Mouse (Mus musculus): ENCODE data around the gene Krt80.
A peak's percentile ranks its signal among the peaks of the same experiment; 100 is the strongest.

Gene Krt80

DNA sequence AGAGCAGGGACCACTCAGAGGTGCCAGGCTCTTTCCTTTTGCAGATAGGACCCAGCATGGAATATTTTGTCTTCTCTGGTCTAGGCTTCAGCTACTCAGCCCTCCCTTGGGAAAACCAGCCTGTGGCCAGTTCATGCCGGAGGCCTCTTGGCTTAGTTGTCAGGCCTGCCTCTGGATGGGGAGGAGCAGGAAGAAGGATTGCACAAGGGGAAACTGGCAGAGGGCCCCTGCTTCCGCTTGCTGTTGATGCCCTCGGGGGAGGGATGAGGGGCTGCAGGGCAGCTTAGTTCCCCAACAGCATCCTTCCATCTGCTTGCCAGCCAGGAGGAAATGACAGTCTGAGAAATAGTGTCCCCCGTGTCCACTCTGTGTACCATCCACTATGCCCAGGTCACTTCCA, 4.9 kb upstream of the Krt80 start:
- DNase-seq (ENCODE audit: low spot score in 2 of 2), result peak in 1 of 2 experiments; percentile 59

DNA sequence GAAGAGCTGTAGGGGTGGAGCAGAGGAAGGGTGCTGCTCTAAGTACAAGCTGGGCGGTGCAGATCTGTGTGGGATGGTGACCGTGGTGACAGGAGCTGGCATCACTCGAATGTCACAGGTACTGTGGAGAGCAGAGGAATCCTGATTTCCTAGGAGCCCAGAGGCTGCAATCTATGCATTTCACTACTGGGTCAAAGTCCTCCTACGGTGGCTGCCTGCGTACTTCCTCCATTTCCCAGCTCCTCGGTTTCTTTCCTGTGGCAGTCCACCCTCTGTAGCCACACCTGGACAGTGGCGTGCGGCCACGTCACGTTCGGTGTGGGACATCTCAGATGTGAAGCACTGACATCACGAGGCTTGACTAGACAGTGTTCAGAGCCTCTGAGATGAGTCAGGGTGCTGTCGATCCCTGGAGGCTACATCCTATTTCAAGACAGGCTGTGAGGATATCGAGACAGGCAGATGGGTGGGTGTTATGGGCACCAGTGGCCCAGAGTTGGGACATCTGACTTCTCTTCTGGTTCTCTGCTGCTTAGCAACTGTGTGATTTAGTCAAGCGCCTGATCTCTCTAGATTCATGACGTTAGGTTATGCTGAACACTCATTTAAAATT, 3.4 kb upstream of the Krt80 start:
- no peak for DNase-seq (ENCODE audit: low spot score in 2 of 2)

DNA sequence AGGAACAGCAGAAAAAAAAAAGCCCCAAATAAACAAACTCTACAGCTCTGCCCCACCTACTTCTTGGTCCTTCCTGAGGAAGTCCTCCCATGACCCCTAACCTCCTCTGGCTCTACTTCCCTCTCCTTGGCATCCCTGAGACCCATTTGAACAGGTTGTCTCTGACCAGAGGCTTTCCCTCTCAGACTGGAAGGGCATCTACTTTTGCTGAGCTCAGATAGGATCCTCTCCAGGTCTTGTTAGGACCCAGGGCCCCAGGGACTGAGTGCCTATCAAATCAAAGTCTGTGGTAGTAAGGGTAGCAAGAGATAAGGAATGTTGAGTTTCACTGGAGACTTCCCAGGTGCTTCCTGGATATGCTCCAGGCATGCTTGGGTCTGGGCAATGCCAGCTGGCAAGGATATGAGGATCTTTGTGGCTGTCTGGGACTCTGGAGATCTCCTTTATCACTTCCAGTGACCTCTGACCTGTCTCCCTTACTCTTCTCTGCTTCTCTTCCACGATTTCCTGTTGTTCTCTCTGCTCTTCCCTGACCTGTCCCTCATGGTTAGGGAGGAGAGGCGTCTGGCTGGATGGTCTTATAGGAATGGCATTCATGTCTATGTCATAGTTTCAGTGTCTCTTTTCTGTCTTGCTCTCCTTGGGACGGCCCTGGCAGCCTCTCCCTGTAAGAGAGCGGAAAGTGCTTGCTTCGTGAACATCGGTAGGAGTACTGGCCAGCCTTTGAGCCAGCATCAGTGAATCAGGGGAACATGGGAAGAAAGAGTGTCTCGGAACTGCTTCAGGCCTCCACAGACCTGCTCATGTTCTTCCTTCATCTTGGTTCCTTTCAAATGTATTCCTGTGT, 2.4 kb upstream of the Krt80 start:
- DNase-seq (ENCODE audit: low spot score in 2 of 2), result no peak

DNA sequence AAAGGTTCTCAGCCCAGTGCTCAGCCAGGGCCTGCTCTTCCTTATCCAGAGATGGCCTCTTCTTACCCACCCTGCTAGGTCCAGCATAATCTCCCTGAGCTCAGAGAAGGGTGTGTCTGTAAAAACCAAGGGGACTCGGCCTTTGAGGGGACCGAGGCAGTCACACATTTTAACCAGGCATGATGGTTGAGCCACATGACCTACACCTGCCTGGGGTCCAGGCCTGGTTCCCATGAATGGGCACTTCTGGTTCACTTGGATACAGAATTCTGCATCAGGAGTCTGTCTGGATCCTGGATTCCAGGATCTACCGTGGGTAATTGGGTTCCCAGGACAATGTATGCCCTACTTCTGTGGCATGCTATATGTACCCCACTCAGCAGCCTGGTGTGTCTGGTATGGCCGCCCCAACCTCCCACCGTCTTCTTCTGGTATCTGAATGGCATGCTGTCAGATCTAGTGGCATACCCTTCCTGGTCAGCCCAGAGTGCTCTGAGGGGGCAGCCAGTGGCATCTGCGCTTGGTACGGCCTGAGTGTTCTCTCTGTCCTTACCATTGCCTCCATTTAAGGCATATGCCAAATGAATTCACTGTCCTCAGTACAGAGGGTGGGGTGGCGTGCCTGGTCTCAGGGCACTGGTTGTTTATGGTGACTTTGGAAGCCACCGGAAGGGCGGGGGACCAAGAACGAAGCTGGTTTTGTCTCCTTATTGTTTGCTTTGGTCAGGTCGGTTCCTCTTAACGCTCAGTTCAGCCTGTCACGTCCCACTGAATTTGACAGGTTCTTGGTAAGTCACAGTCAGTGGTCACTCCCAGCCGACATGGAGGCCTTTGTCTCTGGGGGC, 1.4 kb upstream of the Krt80 start:
- no peak for DNase-seq (ENCODE audit: low spot score in 2 of 2)

DNA sequence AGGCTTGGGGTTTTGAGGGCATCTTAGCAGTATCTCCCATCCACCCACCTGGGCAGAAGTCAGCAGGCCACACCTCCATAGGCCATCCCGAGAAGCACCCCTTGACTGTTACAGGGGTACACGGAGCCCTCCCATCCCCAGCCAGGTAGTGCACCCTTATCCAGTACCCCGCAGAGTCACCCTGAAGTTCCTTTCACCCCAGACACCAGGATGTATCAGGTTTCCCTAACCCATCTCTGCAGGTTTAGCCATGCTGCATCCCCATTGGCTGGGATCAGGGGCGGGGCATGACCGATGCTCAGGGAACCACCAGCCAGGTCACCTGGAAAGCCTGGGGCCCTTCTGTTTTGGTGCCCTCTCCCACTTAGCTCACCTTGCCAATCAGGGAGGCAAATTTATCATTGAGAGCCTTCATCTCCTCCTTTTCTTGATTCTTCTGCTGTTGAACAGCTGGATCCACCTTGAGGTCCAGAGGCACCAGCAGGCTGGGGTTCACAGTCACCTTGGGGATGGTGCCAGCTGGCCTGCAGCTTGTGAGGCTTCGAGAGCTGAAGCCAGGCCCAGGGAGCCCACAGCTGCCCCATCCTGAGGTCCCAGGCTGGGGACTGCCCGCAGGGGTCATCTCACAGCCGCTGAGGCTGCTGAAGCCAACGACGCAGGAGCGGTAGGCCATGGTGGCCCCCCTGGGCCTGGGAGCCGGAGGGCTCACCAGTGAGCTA, 421 bp downstream of the Krt80 start:
- no peak for DNase-seq (ENCODE audit: low spot score in 2 of 2)

DNA sequence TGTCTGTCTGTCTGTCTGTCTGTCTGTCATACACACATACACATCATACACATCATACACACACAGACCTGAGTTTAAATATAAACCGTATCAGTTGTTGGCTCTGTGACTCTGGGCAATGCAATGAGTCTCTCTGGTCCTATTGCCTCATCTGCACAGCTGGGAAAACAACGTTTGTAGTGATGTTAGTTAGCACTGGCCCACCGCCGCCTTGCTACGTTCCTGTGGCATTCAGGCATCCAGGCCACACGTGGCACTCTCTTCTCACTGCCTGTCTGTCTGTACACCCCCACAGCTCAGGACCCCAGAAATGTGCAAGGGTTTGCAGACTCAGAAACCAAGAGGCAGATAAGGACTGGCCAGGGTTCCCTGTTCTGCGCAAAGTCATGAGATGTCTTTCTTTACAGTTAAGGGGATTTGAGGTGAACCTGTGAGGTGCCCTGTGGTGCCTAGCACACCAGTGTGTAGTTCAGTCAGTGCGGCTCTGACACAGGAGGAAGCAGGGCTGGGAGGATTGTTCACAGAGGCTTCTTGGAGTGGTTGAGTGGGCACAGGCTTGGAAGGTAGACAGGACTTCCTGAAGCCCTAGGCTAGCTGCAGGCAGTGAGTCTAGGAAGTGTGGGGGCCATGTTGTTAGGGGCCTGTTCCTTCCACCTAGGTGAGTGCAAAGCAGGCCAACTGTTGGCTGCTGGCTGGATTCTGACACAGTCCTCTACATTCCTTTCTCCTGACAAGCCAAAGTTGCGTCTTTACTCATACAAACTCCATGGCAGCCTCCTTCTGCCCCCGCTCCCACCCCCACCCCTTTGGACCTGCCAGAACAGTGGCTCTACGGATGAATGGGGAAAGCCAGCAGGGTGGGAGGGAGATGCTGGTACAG, 1.2 kb downstream of the Krt80 start:
- no peak for DNase-seq (ENCODE audit: low spot score in 2 of 2)

DNA sequence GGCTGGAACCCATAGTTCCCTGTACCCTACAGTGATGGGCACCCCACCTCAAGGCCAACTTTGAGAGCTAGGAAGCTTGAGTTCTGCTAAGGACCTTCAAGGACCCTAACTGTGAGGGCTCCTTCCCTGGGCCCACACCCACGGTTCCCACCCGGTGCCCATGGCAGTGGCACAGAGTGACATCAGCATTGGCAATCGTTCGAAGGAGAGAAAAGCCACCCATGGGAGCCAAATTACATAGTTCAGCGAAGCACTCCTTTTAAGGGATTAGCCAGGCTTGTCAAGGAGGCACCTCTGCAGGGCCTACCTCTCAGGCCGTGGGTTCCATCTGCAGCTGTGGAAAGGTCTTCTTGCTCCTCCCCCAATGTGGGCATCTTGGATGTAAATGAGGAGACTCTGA, 1.9 kb downstream of the Krt80 start:
- no peak for DNase-seq (ENCODE audit: low spot score in 2 of 2)

DNA sequence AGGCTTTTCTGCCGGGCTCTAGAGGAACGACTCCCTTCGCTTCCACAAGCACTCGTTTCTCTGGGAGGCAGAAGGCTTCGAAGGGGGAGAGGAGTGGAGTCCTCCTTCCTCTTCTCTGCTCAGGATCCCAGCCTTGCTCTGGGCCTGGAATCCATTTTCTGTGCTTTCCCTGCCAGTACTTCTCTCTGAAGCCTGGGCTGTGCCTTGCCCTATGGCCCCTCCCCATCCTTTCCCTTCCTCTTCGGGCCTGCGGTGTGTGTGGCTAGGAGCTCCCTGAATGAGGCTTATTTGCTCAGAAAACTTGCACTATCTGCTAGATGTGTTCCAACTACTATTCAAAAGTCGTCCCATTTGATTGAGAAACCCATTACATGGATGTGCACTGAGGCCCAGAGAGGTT, 2.5 kb downstream of the Krt80 start:
- no peak for DNase-seq (ENCODE audit: low spot score in 2 of 2)

DNA sequence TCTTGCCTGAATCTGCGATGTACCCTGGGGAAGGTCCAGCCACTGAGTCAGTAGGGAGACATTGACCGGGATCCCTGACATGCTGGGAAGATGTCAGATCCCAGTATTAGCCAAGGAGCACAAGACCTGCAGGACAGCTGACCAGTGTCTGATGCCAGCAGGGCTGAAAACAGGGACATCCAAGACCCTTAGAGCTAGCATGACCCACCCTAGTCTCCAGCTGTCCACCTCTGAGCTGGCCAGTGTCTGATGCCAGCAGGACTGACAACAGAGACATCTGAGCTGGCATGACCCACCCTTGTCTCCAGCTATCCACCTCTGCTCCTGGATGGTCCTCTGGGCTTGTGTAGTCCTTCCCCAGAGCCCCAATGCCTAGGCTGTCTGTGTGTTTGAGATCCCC, 3.0 kb downstream of the Krt80 start:
- no peak for DNase-seq (ENCODE audit: low spot score in 2 of 2)

DNA sequence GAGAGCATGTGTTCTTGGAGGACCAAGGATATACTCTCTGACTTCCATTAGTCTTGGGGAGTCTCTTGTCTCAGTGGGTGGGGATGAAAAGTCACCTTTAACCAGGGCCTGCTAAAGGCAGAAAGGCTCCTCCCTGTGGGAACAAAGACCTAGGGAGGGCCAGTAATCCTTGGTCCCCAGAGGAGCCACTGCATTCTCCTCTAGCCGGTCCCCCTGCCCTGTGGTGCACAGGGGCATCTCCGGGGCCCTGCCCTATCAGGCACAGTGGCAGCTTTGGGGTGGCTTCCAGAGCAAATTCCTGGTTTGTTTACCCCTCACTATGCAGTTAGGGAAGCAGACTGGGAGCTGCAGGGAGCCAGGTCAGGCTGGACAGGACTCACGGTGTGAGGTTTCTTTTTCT, 3.5 kb downstream of the Krt80 start:
- no peak for DNase-seq (ENCODE audit: low spot score in 2 of 2)

DNA sequence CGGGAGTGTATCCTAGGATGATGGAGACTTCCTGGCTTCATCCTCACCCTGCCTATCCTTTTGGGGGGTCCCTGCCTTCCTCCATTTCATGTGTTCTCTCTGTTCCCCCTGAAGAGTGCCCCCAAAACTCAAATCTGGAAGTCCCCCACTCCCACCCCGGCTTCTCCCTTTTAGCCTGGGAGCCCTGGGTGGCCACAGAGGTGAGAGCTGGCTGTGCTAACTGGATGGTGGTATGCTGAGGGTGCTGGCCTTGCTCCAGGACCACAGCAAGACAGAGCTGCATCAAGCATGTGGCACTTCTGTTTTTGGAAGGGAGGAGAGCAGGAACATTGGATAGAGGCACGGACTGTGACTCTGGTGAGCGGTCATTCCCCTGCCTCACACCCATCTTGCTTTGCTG, 4.2 kb downstream of the Krt80 start:
- no peak for DNase-seq (ENCODE audit: low spot score in 2 of 2)

DNA sequence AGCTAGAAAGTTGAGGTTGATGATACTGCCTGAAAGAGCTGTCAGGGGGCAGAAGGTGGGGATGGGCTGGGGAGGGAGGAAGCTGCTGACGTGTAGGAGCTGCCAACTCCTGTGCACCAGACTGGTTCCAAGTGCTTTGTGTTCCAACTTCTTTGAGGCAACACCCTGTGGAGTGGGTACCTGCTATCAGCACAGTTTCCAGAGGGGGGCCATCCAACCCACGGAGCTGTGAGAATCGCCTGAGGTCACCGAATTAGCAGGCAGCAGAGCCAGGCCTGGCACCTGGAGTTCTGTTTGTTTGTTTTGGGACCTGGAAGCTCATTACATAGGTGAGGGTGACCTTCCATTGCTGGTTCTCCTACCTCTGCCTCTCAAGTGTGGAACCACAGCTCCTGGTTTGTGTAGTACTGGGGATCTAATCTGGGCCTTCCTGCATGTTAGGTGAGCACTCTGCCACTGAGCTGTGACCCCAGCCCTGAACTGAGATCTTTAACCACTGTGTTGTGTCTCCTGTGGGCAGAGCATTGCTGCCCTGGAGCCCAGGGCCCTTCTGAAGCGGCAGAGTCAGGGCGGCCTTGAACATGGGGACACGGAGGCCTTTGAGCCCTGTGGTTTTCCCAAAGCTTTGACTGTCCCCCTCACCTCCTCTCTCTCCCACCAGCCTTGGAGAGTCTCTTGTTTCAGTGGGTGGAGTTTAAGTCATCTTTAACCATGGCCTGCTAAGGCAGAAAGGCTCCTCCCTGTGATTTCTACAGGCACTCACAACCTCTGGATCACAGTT, 4.9 kb downstream of the Krt80 start:
- DNase-seq (ENCODE audit: low spot score in 2 of 2), result no peak

DNA sequence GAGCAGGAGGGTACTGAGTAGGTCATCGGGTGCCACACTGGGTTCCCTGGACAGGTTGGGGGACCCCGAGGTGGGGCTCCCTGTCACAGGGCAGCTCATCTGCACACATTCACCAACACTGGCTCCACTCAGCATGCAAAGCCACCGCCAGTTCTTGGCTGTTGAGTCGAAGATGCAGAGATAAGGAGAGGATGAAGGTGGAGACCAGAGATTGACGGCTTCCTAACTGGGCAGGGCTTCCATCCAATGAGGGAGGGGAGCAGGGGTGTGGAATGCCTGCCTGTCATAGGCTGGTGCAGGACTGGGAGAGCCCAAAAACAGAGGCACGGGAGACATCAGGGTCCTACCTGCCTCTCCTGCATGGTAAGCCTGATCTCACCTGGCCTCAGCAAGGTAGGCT, 5.5 kb downstream of the Krt80 start:
- DNase-seq (ENCODE audit: low spot score in 2 of 2), result no peak

DNA sequence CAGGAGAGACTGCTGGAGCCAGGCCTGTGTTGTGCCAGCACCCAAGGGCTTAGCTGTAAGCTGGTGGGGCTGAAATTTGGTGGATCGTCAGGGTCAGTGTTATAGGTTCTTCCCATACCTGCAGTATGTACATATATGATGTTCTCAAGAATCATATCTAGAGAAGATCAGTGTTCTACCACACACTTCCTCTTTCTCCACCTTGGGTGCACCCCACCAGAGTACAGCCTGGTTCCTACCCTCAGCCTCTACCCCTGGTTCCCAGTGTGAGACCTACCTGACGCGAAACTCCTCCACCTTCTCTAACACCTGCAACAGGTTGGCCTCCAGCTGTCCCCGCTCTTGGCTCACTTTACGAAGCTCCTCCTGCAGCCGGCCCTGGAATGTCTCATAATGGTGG, 6.0 kb downstream of the Krt80 start:
- no peak for DNase-seq (ENCODE audit: low spot score in 2 of 2)

DNA sequence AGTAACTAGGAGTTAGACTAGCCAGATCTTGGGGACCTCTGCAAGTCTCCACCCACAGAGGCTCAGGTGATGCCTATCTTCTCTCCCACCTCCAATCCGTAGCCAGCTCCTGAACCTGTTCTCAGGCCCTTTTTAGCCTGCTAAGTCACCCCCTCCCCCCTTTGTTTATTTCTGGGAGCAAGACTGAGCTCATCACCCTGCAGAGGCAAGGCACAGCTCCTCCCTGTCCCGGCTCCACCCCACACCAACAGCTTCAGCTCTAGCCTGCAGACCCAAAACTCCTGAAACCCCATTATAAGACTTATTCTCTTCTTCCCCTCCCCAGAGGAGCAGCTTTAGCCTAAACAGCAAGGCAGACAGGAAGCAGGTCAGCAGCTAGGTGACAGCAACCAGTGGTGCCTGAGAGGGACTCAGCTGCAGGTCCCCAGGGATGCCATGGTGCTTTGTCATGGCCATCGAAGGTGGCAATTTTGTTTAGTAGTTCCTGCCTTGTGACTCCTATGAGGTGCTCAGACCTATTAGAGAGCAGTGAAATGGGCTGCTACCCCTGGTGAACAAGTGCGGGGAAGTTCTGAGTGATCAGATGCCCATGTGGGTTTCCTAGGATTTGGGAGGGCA, 7.5 kb downstream of the Krt80 start:
- DNase-seq (ENCODE audit: low spot score in 2 of 2), result peak in 1 of 2 experiments; percentile 41

DNA sequence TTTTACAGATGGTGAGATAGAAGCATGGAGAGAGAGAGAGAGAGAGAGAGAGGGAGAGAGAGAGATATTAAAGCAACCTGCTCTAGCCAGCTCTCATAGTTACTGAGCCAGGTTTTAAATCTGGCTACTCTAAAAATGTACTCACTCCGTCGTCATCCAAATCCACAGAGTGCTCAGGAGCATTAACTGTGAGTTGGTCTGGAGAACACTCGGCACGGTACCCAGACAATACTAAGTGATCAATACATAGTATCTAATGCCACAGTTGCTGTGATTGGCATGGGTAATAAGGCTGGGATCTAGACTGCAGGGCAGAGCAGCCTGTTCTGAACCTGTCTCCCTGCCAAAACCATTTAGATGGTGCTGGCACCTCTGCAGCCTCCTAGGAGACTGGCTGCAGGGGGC, 14.6 kb downstream of the Krt80 start:
- no peak for DNase-seq (ENCODE audit: low spot score in 2 of 2)

DNA sequence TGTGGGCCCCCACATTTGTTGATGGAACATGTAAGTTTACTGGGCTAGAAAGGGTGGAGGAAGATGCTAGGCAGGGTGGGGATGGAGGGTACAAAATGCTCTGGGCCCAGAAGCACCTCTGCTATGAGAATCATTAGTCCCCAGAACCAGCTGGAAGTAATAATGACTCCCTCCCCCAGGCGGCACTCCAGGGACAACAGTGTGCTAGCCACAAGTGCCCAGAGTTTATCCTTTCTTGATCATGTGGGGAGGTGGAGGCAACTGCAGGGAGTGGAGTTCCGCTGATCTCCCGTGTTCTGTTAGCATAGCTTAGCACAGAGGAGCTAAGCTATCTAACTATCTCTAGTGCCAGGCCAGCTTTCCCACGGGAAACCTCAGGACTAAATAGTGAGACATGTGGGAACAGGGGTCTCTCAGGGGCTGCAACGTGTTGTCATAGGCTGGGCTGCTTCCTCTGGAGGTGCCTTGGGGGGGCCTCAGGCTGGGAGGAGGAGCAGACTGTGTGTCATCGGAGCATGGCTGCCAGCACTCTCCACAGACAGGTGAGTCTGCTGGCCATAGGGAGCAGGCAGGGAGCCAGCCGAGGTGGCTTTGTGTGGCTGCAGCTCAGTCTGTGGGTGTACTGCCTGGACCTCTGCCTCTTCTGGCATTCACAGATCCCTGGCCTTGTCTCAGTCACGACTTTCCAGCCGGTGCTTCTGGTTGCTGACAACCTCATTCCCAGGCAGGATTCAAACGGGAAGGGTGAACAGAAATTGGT, 17.1 kb downstream of the Krt80 start:
- no peak for DNase-seq (ENCODE audit: low spot score in 2 of 2)

DNA sequence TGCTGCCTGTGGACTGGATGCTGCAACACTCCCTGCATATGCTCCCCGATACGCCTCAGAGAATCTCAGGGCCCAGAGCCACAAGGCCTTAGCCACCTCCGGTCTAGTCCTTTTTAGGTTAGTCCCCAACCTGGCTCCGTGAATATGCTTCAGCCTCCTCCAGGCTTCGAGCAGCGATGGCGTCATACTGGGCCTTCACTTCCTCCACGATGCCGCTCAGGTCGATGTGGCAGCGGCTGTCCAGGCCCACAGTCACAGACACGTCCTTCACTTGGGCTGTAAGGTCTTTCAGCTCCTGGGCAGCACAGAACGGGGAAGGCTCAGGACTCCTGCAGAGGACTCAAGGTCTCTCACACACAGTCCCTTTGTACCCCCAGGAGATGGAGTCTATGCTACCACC, 17.9 kb downstream of the Krt80 start:
- DNase-seq (ENCODE audit: low spot score in 2 of 2), result no peak
